Mouse (Mus musculus) midbrain, embryonic 14.5 days (tissue): ENCODE data around the gene 5031439G07Rik. TPM values are rescaled to one million over a fixed set of nuclear protein-coding genes. Genes with fewer than 3 reads are reported as not detected.
"Not testable (repeated sequence)": the region's sequence is repeated elsewhere in the genome, so short reads cannot be mapped to it uniquely, and the experiment has no call there.

Source experiments
- ATAC-seq: fragments of 200-750 bp; cut with Nextera tagmentation; 2 replicates; pipeline ENCODE4 v1.8.0; 2017; ENCODE audit warnings: moderate number of reproducible peaks, moderate library complexity; ENCODE audit not compliant: low FRiP score, low TSS enrichment
- DNase-seq: peaks from one replicate; pipeline ENCODE4 v3.0.0-alpha.2; 2015
- H3K27ac ChIP-seq: fragments of 300-500 bp; sonication (generic); replicated peaks from 2 replicates; pipeline ENCODE4 v1.5.1; 2014; ENCODE audit warnings: mild to moderate bottlenecking, low read depth, low read length, moderate library complexity
- H3K27me3 ChIP-seq: fragments of 300-500 bp; sonication (generic); 2 replicates; pipeline ENCODE4 v1.6.1; 2014; ENCODE audit warnings: low read length, control low read depth, mixed read lengths; ENCODE audit not compliant: control insufficient read depth, insufficient read depth
- H3K36me3 ChIP-seq: fragments of 300-500 bp; sonication (generic); 2 replicates; pipeline ENCODE4 v1.6.1; 2014; ENCODE audit warnings: low read length, control low read depth; ENCODE audit not compliant: control insufficient read depth, insufficient read depth
- H3K4me1 ChIP-seq: fragments of 300-500 bp; sonication (generic); 2 replicates; pipeline ENCODE4 v1.6.1; 2014; ENCODE audit warnings: mild to moderate bottlenecking, antibody characterized with exemption, low read length, control low read depth; ENCODE audit not compliant: control insufficient read depth, insufficient read depth
- H3K4me2 ChIP-seq: fragments of 300-500 bp; sonication (generic); 2 replicates; pipeline ENCODE4 v1.6.1; 2014; ENCODE audit warnings: mild to moderate bottlenecking, low read length, moderate library complexity
- H3K4me3 ChIP-seq: fragments of 300-500 bp; sonication (generic); replicated peaks from 2 replicates; pipeline ENCODE4 v1.5.1; 2014; ENCODE audit warnings: low read depth, low read length
- H3K9ac ChIP-seq: fragments of 300-500 bp; sonication (generic); replicated peaks from 2 replicates; pipeline ENCODE4 v1.6.1; 2014; ENCODE audit warnings: mild to moderate bottlenecking, low read length, moderate library complexity
- H3K9me3 ChIP-seq: fragments of 300-500 bp; sonication (generic); 2 replicates; pipeline ENCODE4 v1.6.1; 2016; ENCODE audit warnings: low read length, control low read depth, mixed read lengths; ENCODE audit not compliant: control insufficient read depth
- WGBS: fragments of 180-500 bp; shearing (Covaris S2); extraction: QIAGEN DNeasy Blood & Tissue Kit; methylation state at CpG from one replicate; pipeline ENCODE4 v1.1.7; 2014; 5-methylcytosine and 5-hydroxymethylcytosine counted together
- polyA plus RNA-seq: library from polyadenylated mRNA; unstranded; fragments of >200 nt; fragmentation: Nextera tagmentation; extraction: Ambion mirVana; gene quantifications from 2 replicates; pipeline ENCODE4 v1.2.1, GENCODE M21; 2014

Gene 5031439G07Rik
- polyA plus RNA-seq, 1 experiment from 2014 or later: 22.0 TPM

DNA sequence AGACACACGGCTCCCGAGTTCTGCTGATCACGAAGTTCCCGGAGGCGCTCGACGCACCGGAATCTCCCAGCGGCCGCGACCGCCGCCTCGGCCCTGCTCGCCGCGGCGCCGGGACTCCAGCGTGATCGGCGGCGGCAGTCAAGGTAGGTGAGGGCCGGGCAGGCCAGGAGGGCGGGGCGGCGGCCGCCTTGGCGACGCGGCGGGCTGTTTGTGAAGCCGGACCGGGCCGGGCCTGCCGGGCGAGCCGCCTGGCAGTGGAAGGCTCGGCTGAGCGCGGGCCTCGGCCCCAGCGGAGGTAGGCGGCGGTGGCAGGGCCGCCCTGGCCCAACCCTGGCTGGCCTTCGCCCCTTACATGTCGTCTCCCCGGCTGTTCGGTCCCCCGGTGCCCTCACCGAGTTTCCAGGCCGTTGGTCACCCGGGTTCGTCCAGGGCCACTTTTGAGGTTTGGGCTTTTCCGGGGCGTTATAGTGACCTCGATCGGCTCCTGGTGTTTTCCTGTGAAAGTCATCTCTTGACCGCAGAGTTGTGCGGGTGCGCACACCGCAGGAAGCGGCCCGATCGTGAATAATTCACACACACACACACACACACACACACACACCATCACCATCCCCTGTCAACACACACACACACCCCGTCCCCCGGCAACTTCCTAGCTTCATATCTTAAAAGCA, 64.7 kb downstream of the 5031439G07Rik start:
- no peaks in the 10 kb centered on the region for H3K9me3 ChIP-seq
- peak overlapping the region; percentile 86 for H3K4me2 ChIP-seq
- DNase-seq (peak; percentile 36), ATAC-seq (peak; percentile 78)
- H3K36me3 ChIP-seq: peaks cover 14% of the 10 kb centered on the region
- 1% methylated on average over 67 of the region's 68 CpGs for WGBS
- H3K4me1 ChIP-seq: peaks cover 5% of the 10 kb centered on the region
- peak overlapping the region; percentile 97 for H3K4me3 ChIP-seq
- H3K9ac ChIP-seq: peak overlapping the region; percentile 92
- no peaks in the 10 kb centered on the region for H3K27me3 ChIP-seq
- H3K27ac ChIP-seq: peak overlapping the region; percentile 95

DNA sequence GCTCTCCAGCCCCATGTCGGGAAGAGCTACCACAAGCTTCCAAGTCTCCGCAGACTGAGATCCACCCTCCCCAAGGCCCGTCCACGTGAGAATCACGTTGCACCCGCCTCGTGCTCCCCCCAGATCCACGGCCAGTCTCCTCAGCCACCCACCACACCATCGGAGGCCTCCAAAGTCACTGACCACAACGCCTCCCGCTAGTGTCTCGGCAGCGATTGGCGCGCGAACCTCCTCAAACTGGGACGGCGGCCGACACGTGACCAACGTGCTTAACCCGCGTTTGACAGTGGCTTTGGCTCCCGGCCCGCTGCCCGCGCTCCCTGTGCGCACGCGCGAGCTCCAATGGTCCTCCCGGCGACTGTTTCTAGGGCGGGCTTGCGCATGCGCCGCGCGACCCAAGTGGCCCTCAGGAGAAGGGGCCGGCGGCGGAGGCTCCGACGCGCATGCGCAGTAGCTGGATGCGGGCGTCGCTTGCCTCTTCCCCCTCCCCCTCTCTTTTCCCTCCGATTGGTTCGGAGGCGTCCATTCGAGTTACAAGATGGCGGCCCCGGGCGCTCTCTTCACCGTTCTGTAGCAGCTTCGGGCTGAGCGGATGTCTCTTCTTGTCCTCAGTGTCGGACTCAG, 65.4 kb downstream of the 5031439G07Rik start, which contains the start of gene Nup50:
Nup50 (plus strand) TSS at position 528 of the 624 bp plus-strand sequence.
- peak; percentile 100 for DNase-seq
- Histone ChIP-seq H3K27me3 (no peaks in the 10 kb centered on the region), H3K4me1 (peaks cover 5% of the 10 kb centered on the region), H3K4me3 (peak within 1 kb of the TSS; percentile 97), H3K4me2 (peak within 1 kb of the TSS; percentile 94), H3K9ac (peak within 1 kb of the TSS; percentile 92), H3K9me3 (no peaks in the 10 kb centered on the region), H3K27ac (peak within 1 kb of the TSS; percentile 95), H3K36me3 (peaks cover 8% of the 10 kb centered on the region)
- under 1% methylated on average over 60 of the region's 60 CpGs for WGBS
- peak; percentile 92 for ATAC-seq

DNA sequence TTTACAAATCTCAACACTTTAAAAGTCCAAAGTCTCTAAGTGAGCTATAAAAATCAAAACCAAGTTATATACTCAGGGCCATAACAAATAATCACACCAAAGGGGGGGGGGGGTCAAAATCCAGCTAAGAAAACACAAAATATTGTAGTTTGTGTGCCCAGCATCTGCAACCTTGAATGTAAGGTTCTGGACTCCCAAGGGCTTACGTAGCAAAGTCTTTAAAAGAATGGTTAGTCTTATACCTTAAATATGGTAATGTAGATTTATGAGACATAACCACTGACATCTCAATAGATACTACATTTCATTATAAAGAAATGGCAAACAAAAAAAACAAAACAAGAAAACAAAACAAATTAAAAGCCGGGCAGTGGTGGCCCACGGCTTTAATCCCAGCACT, 68.4 kb downstream of the 5031439G07Rik start, which contains the start of gene Gm29666:
Gm29666 (minus strand) TSS at position 101 of the 400 bp plus-strand sequence.
- Histone ChIP-seq H3K4me2 (no peak within 1 kb of the TSS), H3K9ac (no peak within 1 kb of the TSS), H3K27me3 (no peaks in the 10 kb centered on the region), H3K9me3 (no peaks in the 10 kb centered on the region), H3K36me3 (no peaks in the 10 kb centered on the region), H3K4me3 (no peak within 1 kb of the TSS), H3K4me1 (peaks cover 5% of the 10 kb centered on the region), H3K27ac (no peak within 1 kb of the TSS)
- whole genome bisulfite sequencing: 98% methylated on average over 3 of the region's 3 CpGs
- no peak for DNase-seq
- ATAC-seq: no peak

DNA sequence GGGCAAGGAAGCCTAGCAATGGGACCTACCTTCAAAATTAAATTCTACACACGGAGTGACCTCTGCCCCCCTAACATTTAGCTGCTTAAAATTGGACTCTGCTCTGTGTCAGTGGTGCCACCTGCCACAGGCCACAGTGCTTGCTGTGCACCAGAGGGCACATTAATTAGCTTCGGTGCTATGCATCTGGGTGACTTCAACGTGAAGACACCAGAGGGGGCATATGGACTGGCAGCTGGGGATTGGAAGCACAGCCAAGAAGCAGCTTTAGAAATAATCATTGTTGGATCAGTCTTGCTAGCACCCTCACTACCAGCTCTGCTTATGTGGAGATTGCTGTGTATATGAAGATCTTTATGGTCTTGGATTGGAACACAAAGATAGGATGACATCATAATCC, 75.2 kb downstream of the 5031439G07Rik start:
- ATAC-seq (no peak), DNase-seq (no peak)
- WGBS: 79% methylated on average over 3 of the region's 3 CpGs
- Histone ChIP-seq H3K9ac (no peak overlapping the region), H3K27me3 (0 out of 2 replicates have a peak, but pooled peaks cover 2% of the 10 kb centered on the region), H3K9me3 (peaks cover 6% of the 10 kb centered on the region; the same call in 1 of the 2 replicates), H3K4me3 (no peak overlapping the region), H3K27ac (no peak overlapping the region), H3K4me1 (no peaks in the 10 kb centered on the region), H3K4me2 (no peak overlapping the region), H3K36me3 (no peaks in the 10 kb centered on the region)

DNA sequence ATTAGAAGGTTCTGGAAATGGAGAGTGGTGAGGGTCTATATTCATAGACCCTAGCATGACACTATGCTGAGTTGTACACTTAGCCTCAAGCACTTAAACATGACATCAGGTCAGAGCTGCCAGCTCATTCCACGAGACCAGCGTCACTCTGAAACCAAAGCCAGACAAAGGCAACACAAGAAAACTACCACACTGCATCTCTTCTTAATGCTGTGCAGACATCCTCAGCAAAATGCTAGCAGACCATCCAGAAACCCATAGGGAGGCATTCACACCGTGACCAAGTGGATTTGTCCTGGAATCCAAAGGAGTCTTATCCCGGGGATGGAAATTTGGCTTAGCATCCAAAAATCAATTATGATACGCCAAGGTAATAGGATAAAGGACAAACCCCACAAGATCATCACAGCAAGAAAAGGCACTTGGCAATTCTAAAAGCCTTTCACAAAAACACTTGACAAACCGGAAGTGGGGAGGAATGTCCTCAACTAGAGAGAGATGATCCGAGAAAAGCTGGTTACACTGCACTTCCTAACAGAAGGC, 84.4 kb downstream of the 5031439G07Rik start:
- Histone ChIP-seq H3K27me3 (peaks cover 25% of the 10 kb centered on the region; the same call in 1 of the 2 replicates), H3K4me3 (no peak overlapping the region), H3K36me3 (no peaks in the 10 kb centered on the region), H3K27ac (no peak overlapping the region), H3K9ac (no peak overlapping the region), H3K4me1 (0 out of 2 replicates have a peak, but pooled peaks cover under 1% of the 10 kb centered on the region), H3K9me3 (no peaks in the 10 kb centered on the region), H3K4me2 (no peak overlapping the region)
- ATAC-seq: no peak
- 14% methylated on average over 7 of the region's 7 CpGs for WGBS
- peak; percentile 73 for DNase-seq

DNA sequence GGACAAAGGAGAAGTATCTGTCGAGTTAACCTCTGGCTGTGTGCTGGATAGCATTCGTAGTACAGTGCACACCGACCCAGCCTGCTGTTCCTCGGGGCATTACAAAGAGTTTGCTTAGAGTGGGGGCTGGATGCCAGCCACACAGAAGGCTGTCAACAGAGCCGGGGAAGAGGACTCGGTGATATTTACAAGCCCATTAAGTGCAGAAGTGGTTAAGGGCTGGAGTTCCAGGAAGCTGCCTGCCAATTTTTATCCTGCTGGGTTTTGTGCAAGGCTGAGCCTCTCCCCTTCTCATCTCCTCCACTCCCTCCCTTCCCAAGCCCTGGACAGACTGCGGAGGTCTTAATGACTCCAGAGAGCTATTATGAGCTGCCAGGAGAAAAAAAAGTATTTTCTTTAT, 90.3 kb downstream of the 5031439G07Rik start:
- DNase-seq (peak; percentile 58), ATAC-seq (no peak; the same call in 1 of the 2 replicates)
- H3K9me3 ChIP-seq: no peaks in the 10 kb centered on the region
- H3K36me3 ChIP-seq: no peaks in the 10 kb centered on the region
- peaks cover 14% of the 10 kb centered on the region; the same call in 1 of the 2 replicates for H3K27me3 ChIP-seq
- H3K27ac ChIP-seq: no peak overlapping the region
- H3K4me3 ChIP-seq: no peak overlapping the region
- H3K4me1 ChIP-seq: peaks cover 12% of the 10 kb centered on the region
- no peak overlapping the region for H3K9ac ChIP-seq
- no peak overlapping the region for H3K4me2 ChIP-seq
- 41% methylated on average over 7 of the region's 7 CpGs for WGBS

DNA sequence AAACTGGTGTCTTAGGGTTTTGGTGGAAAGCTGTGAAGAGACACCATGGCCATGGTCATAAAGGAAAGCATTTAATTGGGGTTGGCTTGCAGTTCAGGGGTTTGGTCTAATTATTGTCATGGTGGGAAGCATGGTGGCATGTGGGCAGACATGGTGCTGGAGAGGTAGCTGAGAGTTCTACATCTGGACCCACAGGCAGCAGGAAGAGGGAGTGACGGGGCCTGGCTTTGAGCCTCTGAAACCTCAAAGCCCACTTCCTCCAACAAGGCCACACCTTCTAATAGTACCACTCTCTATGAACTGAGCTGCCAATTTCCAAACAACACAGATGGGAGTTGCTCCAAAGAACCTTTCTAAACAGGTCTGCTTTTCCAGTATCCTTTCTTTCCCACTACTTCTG, 91.7 kb downstream of the 5031439G07Rik start:
- H3K27ac ChIP-seq: no peak overlapping the region

DNA sequence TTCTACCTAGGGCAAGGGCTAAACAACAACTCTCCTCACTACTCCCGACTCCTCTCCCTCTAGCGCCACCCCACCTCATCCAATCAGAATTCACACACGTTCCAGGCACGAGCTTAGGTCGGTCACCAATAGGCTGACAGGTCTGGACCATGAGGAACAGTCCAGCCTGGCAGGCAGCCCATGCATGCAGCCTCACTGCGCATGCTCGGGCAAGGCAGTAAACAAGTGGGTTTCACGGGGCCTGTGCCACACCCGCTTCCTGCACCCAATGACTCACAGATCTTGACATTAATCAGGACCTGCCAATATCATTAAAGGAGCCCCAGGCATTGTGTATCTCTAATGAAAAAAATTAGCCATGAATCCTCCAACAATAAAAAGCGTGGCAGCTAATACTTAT, 92.1 kb downstream of the 5031439G07Rik start:
- not testable (repeated sequence) for DNase-seq, ATAC-seq, H3K4me2 ChIP-seq, H3K4me3 ChIP-seq, H3K36me3 ChIP-seq, H3K27ac ChIP-seq, H3K27me3 ChIP-seq, H3K9ac ChIP-seq, H3K9me3 ChIP-seq
- peaks cover 12% of the 10 kb centered on the region for H3K4me1 ChIP-seq
- WGBS: 79% methylated on average over 10 of the region's 10 CpGs

More for the DNA sequence above, 91.7 kb downstream of the 5031439G07Rik start:
- Histone ChIP-seq H3K36me3 (no peaks in the 10 kb centered on the region), H3K4me3 (no peak overlapping the region), H3K9me3 (no peaks in the 10 kb centered on the region), H3K4me2 (no peak overlapping the region), H3K4me1 (peaks cover 12% of the 10 kb centered on the region), H3K27me3 (peaks cover 10% of the 10 kb centered on the region; the same call in 1 of the 2 replicates), H3K9ac (no peak overlapping the region)
- 100% methylated on average over 1 of the region's 1 CpGs for WGBS
- DNase-seq: no peak
- no peak for ATAC-seq
